Mouse (Mus musculus): ENCODE measurements around the gene Armc8.

Gene Armc8

GRCm38 (mm10) chr9:99499336-99499735, 69.4 kb downstream of the Armc8 start:
- DNase-seq (ENCODE audit: low spot score): no peak

- DNase-seq (ENCODE audit: low spot score): no peak
Observed at GRCm38 (mm10) chr9:99492634-99493200, 76.0 kb downstream of the Armc8 start.

- no peak for DNase-seq (ENCODE audit: low spot score)
Observed at GRCm38 (mm10) chr9:99491050-99491449, 77.6 kb downstream of the Armc8 start.

GRCm38 (mm10) chr9:99487841-99488240, 80.9 kb downstream of the Armc8 start:
- no peak for DNase-seq (ENCODE audit: low spot score)

- DNase-seq (ENCODE audit: low spot score): no peak
Observed at GRCm38 (mm10) chr9:99487126-99487695, 81.5 kb downstream of the Armc8 start.

- DNase-seq (ENCODE audit: low spot score): no peak
Observed at GRCm38 (mm10) chr9:99485144-99485543, 83.6 kb downstream of the Armc8 start.

- no peak for DNase-seq (ENCODE audit: low spot score)
Observed at GRCm38 (mm10) chr9:99484632-99485031, 84.1 kb downstream of the Armc8 start.

GRCm38 (mm10) chr9:99483191-99483590, 85.5 kb downstream of the Armc8 start:
- DNase-seq (ENCODE audit: low spot score): no peak

- DNase-seq (ENCODE audit: low spot score): no peak
Observed at GRCm38 (mm10) chr9:99480764-99481163, 87.9 kb downstream of the Armc8 start.

GRCm38 (mm10) chr9:99479181-99479711, 89.5 kb downstream of the Armc8 start:
- no peak for DNase-seq (ENCODE audit: low spot score)

- no peak for DNase-seq (ENCODE audit: low spot score)
Observed at GRCm38 (mm10) chr9:99471334-99471733, 97.4 kb downstream of the Armc8 start.

- no peak for DNase-seq (ENCODE audit: low spot score)
Observed at GRCm38 (mm10) chr9:99470347-99471092, 98.2 kb downstream of the Armc8 start.

GRCm38 (mm10) chr9:99469681-99470273, 98.9 kb downstream of the Armc8 start:
- no peak for DNase-seq (ENCODE audit: low spot score)

- DNase-seq (ENCODE audit: low spot score): no peak
Observed at GRCm38 (mm10) chr9:99468572-99468971, 100.1 kb downstream of the Armc8 start.

GRCm38 (mm10) chr9:99464876-99465275, 103.8 kb downstream of the Armc8 start:
- DNase-seq (ENCODE audit: low spot score): no peak

GRCm38 (mm10) chr9:99459730-99460129, 109.0 kb downstream of the Armc8 start:
- DNase-seq (ENCODE audit: low spot score): no peak

GRCm38 (mm10) chr9:99458529-99459208, 110.0 kb downstream of the Armc8 start:
- DNase-seq (ENCODE audit: low spot score): peak; percentile 36

GRCm38 (mm10) chr9:99454211-99454610, 114.5 kb downstream of the Armc8 start:
- no peak for DNase-seq (ENCODE audit: low spot score)

- no peak for DNase-seq (ENCODE audit: low spot score)
Observed at GRCm38 (mm10) chr9:99451161-99451560, 117.5 kb downstream of the Armc8 start, which contains the start of gene Nme9. Nme9 (plus strand) TSS chr9:99451475.

GRCm38 (mm10) chr9:99449886-99450647, 118.6 kb downstream of the Armc8 start:
- peak; percentile 32 for DNase-seq (ENCODE audit: low spot score)

GRCm38 (mm10) chr9:99447323-99447722, 121.4 kb downstream of the Armc8 start:
- no peak for DNase-seq (ENCODE audit: low spot score)

Measured in lung, postnatal 25 days (tissue).